Mouse (Mus musculus): ENCODE results near the gene Nipsnap3a. TPM values are rescaled to one million over a fixed set of nuclear protein-coding genes. Genes with fewer than 3 reads are reported as not detected.

Nipsnap3a gene
- polyA plus RNA-seq, 1 experiment: not detected

GRCm38 (mm10) chr4:53046238-53047022 lies 57.4 kb downstream of the Nipsnap3a start:
- no peak for DNase-seq (ENCODE audit: extremely low spot score in 1 of 2, low spot score in 1 of 2)

Other genes with a start within 250 kb of the Nipsnap3a start
- gene Olfr275, start 174.7 kb upstream of the Nipsnap3a start, polyA plus RNA-seq (2012; rRNA removed): not detected in 2 replicates
- gene Olfr273, start 130.0 kb upstream of the Nipsnap3a start, polyA plus RNA-seq (2012; rRNA removed): 0.02 TPM in 1 of 2 replicates, not detected in the other
- gene Olfr272, start 70.1 kb upstream of the Nipsnap3a start, polyA plus RNA-seq (2012; rRNA removed): not detected in 2 replicates
- gene Olfr270, start 24.7 kb upstream of the Nipsnap3a start, polyA plus RNA-seq (2012; rRNA removed): not detected in 2 replicates
- 16.7 and 19.3 TPM in 2 replicates for gene Nipsnap3b, start 22.6 kb downstream of the Nipsnap3a start, polyA plus RNA-seq (2012; rRNA removed)
- 14.6 and 17.3 TPM in 2 replicates for gene Abca1, start 170.6 kb downstream of the Nipsnap3a start, polyA plus RNA-seq (2012; rRNA removed)